Mouse (Mus musculus) cortical plate, adult 2 months (tissue): ENCODE measurements around the gene Clhc1. TPM values are rescaled to one million over a fixed set of nuclear protein-coding genes. Genes with fewer than 3 reads are reported as not detected.
A peak's percentile ranks its signal among the peaks of the same experiment; 100 is the strongest.
"Not testable (repeated sequence)": the region's sequence is repeated elsewhere in the genome, so short reads cannot be mapped to it uniquely, and the experiment has no call there.

ENCODE experiments used
- H3K27ac ChIP-seq: fragments of 200-500 bp; 2 replicates; pipeline ENCODE4 v1.5.1; 2012; ENCODE audit warnings: low read length, control low read depth, inconsistent platforms; ENCODE audit not compliant: insufficient read depth
- H3K4me1 ChIP-seq: fragments of 200-500 bp; 2 replicates; pipeline ENCODE4 v1.6.1; 2011; ENCODE audit warnings: low read length; ENCODE audit not compliant: control insufficient read depth, insufficient read depth
- H3K4me3 ChIP-seq: fragments of 200-500 bp; 2 replicates; pipeline ENCODE4 v1.5.1; 2011; ENCODE audit warnings: mild to moderate bottlenecking, low read length, control low read depth; ENCODE audit not compliant: insufficient read depth
- CTCF ChIP-seq: fragments of 200-500 bp; IDR thresholded peaks from 2 replicates; pipeline ENCODE4 v1.5.1; 2011; ENCODE audit warnings: mild to moderate bottlenecking, control low read depth, low read length; ENCODE audit not compliant: insufficient read depth; ENCODE audit errors: extremely low read depth
- POLR2A ChIP-seq: fragments of 200-500 bp; IDR thresholded peaks from 2 replicates; pipeline ENCODE4 v1.6.1; 2011; ENCODE audit warnings: mild to moderate bottlenecking, low read length, control low read depth; ENCODE audit not compliant: insufficient read depth; ENCODE audit errors: extremely low read depth
- polyA plus RNA-seq: library from polyadenylated mRNA; depleted of rRNA; stranded (reverse); fragments of >200 nt; gene quantifications from 2 replicates; pipeline ENCODE4 v1.2.3, GENCODE M21; 2012

Clhc1 gene
- polyA plus RNA-seq, 1 experiment = 0.13 TPM

DNA sequence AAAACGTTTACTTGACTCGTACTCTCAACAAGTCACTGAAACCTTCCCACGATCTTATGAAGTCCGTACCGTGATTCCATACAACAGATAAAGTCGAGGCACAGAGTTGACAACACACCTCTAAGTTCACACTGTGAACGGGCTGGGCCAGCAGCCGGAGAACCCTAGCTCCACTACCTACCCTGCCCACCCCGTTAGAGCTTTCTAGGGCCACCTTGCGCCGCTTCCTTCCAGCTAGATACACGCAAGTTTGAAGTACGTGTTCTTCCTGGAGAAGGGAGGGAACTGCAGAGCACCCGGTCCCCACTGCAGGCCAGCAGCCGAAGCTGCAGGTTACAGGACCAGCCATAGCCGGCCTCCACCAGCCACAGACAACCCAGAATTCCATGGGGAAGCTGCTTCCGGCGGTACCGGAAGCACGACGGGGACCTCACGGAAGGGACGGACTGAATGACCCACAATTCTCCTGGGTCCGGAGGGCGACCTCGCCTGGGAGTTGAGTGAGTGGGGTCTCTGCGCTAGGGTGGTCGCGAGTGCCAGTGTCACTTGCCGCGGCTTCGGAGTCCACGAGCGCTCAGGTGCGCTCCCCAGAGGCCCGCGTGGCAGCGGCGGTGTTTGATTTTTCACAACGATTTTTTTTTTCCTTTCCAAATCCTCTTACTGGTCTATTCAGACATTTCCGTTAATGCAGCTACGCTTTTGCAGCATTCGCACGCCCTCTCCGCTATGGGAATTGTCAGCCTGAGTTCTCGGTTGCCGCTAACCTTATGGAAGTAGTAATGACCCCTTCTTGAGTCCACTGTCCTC, 21.6 kb upstream of the Clhc1 start, which contains the start of gene Mtif2:
TSS of gene Mtif2 (plus strand) at position 421 of the 807 bp plus-strand sequence.
- TF ChIP-seq POLR2A (peak; percentile 92), CTCF (no peak)

DNA sequence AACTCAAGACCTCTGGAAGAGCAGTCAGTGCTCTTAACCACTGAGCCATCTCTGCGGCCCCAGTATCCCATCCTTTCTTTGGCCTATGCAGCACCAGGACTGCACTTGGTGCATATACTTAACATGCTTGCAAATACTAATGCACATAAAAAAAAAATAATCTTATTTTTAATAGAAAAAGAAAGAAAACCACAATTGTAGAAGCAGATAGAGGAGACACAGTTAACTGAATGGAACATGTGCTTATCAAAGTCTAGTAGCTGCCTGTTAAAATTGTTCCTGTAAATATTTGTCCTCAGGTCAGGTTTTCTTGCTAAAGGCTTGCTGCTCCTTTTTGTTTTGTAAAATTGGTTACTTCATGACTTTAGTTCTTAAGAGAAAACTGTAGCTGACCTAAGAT, 9.5 kb upstream of the Clhc1 start:
- Histone ChIP-seq H3K27ac (no peak overlapping the region), H3K4me1 (no peaks in the 10 kb centered on the region), H3K4me3 (no peak overlapping the region)
- no peak for TF ChIP-seq POLR2A

More for the DNA sequence above, 21.6 kb upstream of the Clhc1 start, which contains the start of gene Mtif2:
- no peaks in the 10 kb centered on the region for H3K4me1 ChIP-seq
- H3K4me3 ChIP-seq = peak within 1 kb of the TSS; percentile 86
- H3K27ac ChIP-seq = peak within 1 kb of the TSS; percentile 76; the same call in 1 of the 2 replicates

DNA sequence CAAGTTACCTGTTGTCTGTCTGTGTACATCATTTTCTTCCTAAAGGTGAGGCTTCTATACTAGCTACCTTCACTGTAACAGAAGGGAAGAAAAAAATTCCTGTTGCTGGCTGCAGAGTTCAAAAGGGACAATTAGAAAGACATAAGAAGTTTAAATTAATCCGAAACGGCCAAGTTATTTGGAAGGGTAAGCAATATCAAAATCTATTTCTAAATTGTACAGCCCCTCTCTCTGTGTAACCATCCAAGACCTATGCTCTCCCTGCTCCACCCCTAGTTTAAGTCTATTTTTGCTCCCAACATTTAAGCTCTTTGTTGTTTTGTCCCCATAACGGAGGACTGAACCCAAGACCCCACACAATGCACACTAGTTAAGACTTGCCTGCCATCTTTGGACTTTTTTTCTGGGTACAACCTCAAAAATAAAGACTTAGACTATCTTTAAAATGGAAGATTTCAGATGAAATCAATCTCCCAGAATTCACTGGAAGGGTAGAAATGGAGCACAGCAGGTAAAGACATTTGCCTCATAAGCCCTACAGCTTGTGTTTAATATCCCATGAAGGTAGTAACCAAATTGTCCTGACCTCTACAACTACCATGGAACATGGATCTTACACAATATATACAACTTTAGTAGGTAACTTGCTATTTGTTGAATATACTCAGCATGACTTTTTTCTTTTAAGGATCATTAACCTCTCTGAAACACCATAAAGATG, 3.4 kb upstream of the Clhc1 start:
- no peak overlapping the region for H3K27ac ChIP-seq
- H3K4me1 ChIP-seq = no peaks in the 10 kb centered on the region
- no peak overlapping the region for H3K4me3 ChIP-seq
- TF ChIP-seq CTCF = no peak
- TF ChIP-seq POLR2A = no peak

DNA sequence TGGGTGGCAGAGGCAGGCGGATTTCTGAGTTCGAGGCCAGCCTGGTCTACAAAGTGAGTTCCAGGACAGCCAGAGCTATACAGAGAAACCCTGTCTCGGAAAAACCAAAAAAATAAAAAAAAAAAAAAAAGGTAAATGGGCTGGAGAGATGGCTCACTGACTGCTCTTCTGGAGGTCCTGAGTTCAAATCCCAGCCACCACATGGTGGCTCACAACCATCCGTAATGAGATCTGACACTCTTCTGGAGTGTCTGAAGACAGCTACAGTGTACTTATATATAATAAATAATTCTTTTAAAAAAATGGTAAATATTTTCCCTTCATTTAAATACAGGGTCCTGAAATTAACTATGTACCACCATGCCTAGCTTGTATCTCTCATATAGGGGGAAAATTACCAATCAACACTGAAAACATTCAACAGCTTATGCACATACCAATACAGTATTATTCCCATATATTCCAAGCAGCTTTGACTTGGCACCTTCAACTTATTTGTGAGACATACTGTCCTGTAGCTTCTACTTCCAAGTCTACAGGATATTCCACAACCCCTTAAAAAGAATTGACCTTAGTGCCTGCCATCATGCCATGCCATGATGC, 2.5 kb upstream of the Clhc1 start:
- H3K27ac ChIP-seq, H3K4me3 ChIP-seq, H3K4me1 ChIP-seq: not testable (repeated sequence)

DNA sequence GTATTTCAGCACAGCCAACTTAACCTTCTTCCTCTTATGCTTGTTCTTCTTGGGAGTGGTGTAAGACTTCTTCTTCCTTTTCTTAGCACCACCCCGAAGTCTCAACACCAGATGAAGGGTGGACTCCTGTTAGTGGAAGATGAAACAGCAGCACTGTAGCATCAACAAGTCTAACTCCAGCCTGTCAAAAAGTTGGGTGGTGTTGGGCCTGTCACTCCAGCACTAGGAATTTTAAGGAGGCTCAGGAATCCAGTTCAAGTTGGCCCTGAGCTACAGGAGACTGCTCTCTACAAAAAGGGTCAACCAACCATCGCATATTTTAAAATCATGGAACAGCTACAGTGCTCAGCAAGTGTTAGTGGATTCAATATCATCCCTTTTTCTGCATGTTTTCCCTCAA, 1.5 kb upstream of the Clhc1 start:
- H3K4me3 ChIP-seq, H3K4me1 ChIP-seq, H3K27ac ChIP-seq: not testable (repeated sequence)

DNA sequence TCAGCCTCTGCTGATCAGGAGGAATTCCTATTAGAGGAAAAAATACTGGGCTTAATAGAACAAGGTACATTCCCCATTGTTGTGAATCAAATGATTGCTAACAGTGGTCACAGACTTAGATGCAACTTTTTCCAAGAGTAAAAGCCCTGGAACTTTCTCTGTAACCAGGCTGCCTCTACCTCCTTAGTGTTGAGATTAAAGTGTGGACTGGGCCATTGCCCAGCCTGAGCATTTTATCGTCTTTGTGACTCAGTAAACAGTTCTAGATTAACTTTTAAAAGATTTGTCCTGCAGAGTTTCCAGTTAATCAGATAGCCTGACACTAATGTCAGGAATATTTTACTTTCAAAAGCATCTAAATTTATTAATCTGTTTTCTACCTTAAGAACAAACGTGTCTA, 988 bp upstream of the Clhc1 start:
- Histone ChIP-seq H3K4me1 (no peaks in the 10 kb centered on the region), H3K27ac (no peak overlapping the region), H3K4me3 (peak overlapping the region; percentile 47; the same call in 1 of the 2 replicates)
- no peak for TF ChIP-seq CTCF
- TF ChIP-seq POLR2A = no peak

DNA sequence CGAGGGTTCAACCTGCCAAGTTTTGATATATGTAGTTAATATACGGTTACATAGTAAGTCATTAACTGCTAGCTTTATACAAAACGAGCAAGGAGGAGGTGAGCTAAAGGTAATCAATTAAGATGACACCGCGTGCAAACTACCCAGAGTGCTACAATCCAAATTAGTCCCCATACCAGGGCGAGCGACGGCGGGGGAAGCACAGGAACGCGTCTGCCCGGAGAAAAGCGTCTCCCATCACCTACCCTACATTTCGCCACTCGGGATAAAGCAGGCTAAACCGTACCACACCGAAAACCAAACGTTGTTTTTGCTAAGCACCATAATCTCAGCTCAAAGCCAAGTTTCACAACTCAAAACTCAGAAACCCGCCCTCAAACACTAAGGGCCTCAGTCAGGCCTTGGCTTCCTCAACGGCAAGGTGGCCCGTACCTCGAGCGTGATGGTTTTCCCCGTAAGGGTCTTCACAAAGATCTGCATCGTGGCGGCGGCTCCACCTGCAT, 450 bp upstream of the Clhc1 start:
- TF ChIP-seq POLR2A = no peak
- peak overlapping the region; percentile 47 for H3K4me3 ChIP-seq
- H3K27ac ChIP-seq = peak overlapping the region; percentile 13; the same call in 1 of the 2 replicates
- H3K4me1 ChIP-seq = no peaks in the 10 kb centered on the region

DNA sequence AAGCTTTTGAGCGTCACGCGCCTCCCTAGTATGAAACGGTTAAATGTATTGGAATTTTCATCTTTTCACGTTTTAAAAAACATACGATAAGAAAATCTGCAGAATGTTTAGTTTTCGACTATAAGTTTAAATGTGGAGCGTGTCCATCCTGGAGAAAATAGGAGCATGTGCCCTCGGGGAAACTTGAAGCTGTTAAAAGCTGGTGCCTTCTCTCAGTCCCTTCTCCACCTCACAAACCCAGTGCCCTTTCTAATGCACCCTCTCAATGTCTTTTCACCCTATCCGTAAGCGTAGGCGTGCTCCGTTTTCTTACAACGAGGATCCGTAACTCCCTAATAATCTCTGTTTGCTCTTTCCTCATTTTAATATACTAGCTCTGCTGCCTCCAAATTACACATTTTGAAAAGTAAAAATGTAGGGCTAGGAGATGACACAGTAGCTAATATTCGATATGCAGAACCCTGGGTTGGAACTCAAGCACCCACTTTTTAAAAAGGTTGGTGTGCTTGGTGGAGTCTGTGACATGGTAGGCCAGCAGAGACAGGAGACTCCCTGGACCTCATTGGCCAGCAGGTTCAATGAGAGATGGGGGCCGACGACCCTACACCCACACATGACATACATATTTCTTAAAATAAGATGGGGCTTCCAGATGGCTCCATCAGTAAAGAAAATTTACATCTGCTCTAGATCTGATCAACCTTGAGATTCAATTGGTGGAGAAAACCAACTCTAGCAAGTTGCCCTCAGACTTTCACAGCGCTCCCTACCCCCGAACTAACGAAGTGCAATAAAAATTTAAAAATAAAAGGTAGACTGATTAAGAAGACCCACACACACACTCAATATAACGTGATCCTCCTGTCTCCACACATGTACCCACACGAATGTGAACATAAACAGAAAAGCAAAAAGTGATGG, 1.0 kb downstream of the Clhc1 start:
- Histone ChIP-seq H3K4me1 (no peaks in the 10 kb centered on the region), H3K4me3 (peak overlapping the region; percentile 47), H3K27ac (no peak overlapping the region)
- TF ChIP-seq POLR2A (no peak), CTCF (no peak)

DNA sequence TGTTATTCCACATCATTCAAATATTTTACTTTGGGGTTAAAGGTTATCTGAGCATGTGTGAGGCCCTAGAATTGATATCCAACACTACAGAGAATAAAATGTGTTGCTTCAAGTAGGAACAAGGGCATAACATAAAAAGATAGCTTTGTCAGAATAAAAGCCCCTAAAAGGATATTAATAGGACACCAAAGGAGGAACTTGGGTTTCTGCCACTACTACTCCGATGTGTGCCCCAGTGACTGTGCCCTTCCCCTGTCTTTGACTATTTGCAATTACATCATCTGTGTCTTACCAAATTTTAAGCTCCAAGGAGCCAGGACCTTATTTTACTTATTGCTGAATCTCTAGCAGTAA, 1.7 kb downstream of the Clhc1 start:
- H3K4me1 ChIP-seq = no peaks in the 10 kb centered on the region
- no peak for TF ChIP-seq CTCF
- no peak for TF ChIP-seq POLR2A
- no peak overlapping the region for H3K4me3 ChIP-seq
- H3K27ac ChIP-seq = no peak overlapping the region
